Mouse (Mus musculus): ENCODE data around the gene Slc6a4.

Slc6a4 gene

GRCm38 (mm10) chr11:77079361-77079760, 81.0 kb downstream of the Slc6a4 start:
- ChIA-PET CTCF (no interaction called here), POLR2A (interaction anchor here in 1 of 4 experiments (1.0 to 1.2 kb wide), 2 partner anchors 15 to 28 kb away, joined by 3 to 4 read pairs; no protein-coding TSS in a partner anchor)

Measured in embryonic stem cell, embryonic (primary cell).